8 mouse cellular contexts compared by ENCODE assay signal in the genomic region with DNA sequence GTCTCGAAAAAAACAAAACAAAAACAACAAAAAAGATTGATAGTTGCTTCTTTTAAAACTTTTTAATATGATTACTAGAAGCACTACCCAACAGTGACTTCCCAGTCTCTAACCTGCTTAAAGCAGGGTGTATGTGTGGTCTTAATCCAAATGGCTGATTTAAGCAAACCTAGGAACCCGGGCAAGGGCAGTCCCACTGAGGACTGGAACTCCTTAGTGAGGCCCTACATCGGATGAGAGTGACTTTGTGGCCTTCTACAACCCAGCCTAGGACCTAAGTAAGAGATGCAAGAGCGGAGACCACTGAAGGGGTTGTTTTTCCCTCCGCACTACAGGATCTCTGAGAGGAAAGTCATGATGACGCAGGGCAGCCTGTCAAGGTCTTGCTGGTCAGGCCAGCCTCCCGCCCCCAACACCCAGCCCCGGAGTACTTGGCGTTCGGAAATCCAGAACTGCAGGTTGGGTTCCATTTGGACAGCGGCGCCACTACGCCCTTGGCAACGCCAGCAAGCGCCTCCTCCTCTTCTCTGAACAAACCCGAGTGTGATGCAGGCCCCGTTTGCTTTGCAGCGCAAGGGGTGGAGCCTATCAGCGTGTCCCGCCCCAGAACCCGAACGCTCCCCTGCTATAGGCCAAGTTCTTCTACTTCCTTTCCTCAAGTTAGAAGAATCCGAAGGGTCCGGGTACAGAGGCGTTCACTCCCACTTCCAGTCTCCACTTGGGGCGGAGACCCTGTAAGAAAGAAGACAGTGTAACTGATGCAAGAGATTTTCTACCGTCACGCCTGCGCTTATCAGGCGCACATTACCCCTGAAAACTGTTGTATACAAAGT. TPM values are rescaled to one million over a fixed set of nuclear protein-coding genes. Genes with fewer than 3 reads are reported as not detected.
DNase-seq lines count a peak whose midpoint lies in the region; ATAC-seq and TF ChIP-seq lines count a peak whose summit lies in the region.

TSS of gene Sfxn4 (minus strand) at position 612 of the 833 bp plus-strand sequence.

- peak within 1 kb of the TSS; percentile 77 for H3K4me3 ChIP-seq in E14TG2a.4 (replicated peaks; ENCODE audit: low read length)
- H3K4me3 ChIP-seq in forebrain, embryonic 12.5 days (replicated peaks) = peak within 1 kb of the TSS; percentile 57
- peak within 1 kb of the TSS; percentile 48 for H3K4me3 ChIP-seq in liver, postnatal 0 days (ENCODE audit: low read depth, low read length)
- H3K4me3 ChIP-seq in neural tube, embryonic 14.5 days (ENCODE audit: low read depth, low read length) = peak within 1 kb of the TSS; percentile 50

- peak within 1 kb of the TSS; percentile 63 for H3K27ac ChIP-seq in forebrain, embryonic 12.5 days
- peak within 1 kb of the TSS; percentile 57; the same call in 1 of the 2 replicates for H3K27ac ChIP-seq in liver, postnatal 0 days (ENCODE audit: low read depth)
- peak within 1 kb of the TSS; percentile 61; the same call in 1 of the 2 replicates for H3K27ac ChIP-seq in neural tube, embryonic 14.5 days (ENCODE audit: low read depth, low read length)

- H3K36me3 ChIP-seq in E14TG2a.4 (ENCODE audit: insufficient read depth, low read length) = peaks cover 20% of the 10 kb centered on the region
- H3K36me3 ChIP-seq in forebrain, embryonic 12.5 days (replicated peaks) = peaks cover 11% of the 10 kb centered on the region; the same call in 1 of the 2 replicates
- peaks cover 23% of the 10 kb centered on the region for H3K36me3 ChIP-seq in liver, postnatal 0 days (replicated peaks; ENCODE audit: insufficient read depth, low read length)
- H3K36me3 ChIP-seq in neural tube, embryonic 14.5 days (ENCODE audit: control insufficient read depth, insufficient read depth, low read length) = peaks cover 11% of the 10 kb centered on the region; the same call in 1 of the 2 replicates

- peaks cover 16% of the 10 kb centered on the region for H3K4me1 ChIP-seq in E14TG2a.4 (replicated peaks; ENCODE audit: low read depth, low read length)
- H3K4me1 ChIP-seq in forebrain, embryonic 12.5 days = peaks cover 8% of the 10 kb centered on the region
- peaks cover 6% of the 10 kb centered on the region for H3K4me1 ChIP-seq in liver, postnatal 0 days (ENCODE audit: insufficient read depth)
- H3K4me1 ChIP-seq in neural tube, embryonic 14.5 days (ENCODE audit: control insufficient read depth, insufficient read depth, low read length) = no peaks in the 10 kb centered on the region

- H3K4me2 ChIP-seq in forebrain, embryonic 12.5 days = peak within 1 kb of the TSS; percentile 62
- peak within 1 kb of the TSS; percentile 76 for H3K4me2 ChIP-seq in liver, postnatal 0 days (ENCODE audit: low read depth, low read length)
- H3K4me2 ChIP-seq in neural tube, embryonic 14.5 days (ENCODE audit: low read depth, low read length) = peak within 1 kb of the TSS; percentile 66

- H3K9ac ChIP-seq in forebrain, embryonic 12.5 days = peak within 1 kb of the TSS; percentile 57
- H3K9ac ChIP-seq in liver, postnatal 0 days (replicated peaks) = peak within 1 kb of the TSS; percentile 52
- peak within 1 kb of the TSS; percentile 63 for H3K9ac ChIP-seq in neural tube, embryonic 14.5 days (replicated peaks; ENCODE audit: low read depth, low read length)

- TF ChIP-seq EP300 in liver, postnatal 0 days (IDR thresholded peaks at IDR 0.05; ENCODE audit: low read depth) = no peak

- no peaks in the 10 kb centered on the region for H3K27me3 ChIP-seq in E14TG2a.4 (ENCODE audit: insufficient read depth, low read length)
- H3K27me3 ChIP-seq in forebrain, embryonic 12.5 days = no peaks in the 10 kb centered on the region
- H3K27me3 ChIP-seq in liver, postnatal 0 days (ENCODE audit: insufficient read depth, low read length) = no peaks in the 10 kb centered on the region
- no peaks in the 10 kb centered on the region for H3K27me3 ChIP-seq in neural tube, embryonic 14.5 days (ENCODE audit: control insufficient read depth, insufficient read depth, low read length)

- no peak for TF ChIP-seq CTCF in E14TG2a.4 (conservative IDR thresholded peaks at IDR 0.05; ENCODE audit: low read length)
- no peak for TF ChIP-seq CTCF in liver, postnatal 0 days (IDR thresholded peaks at IDR 0.05; ENCODE audit: low read depth)

- H3K9me3 ChIP-seq in E14TG2a.4 (ENCODE audit: low read length) = no peaks in the 10 kb centered on the region
- no peaks in the 10 kb centered on the region for H3K9me3 ChIP-seq in forebrain, embryonic 12.5 days
- no peaks in the 10 kb centered on the region for H3K9me3 ChIP-seq in liver, postnatal 0 days (ENCODE audit: low read length)
- no peaks in the 10 kb centered on the region for H3K9me3 ChIP-seq in neural tube, embryonic 14.5 days (ENCODE audit: control insufficient read depth, low read length)

- intact Hi-C loops in heart, postnatal 10 days (cut with DNase I) = no loop called here

- peak; percentile 89 for DNase-seq in c-Kit-positive CD71-positive TER-119-positive erythroid progenitor cells, embryonic 14.5 days (ENCODE audit: low spot score)
- peak; percentile 93 to 94 for DNase-seq in heart, postnatal 10 days
- peak; percentile 60 for DNase-seq in large intestine, adult 2 months (ENCODE audit: low read depth, low spot score)
- DNase-seq in liver, postnatal 0 days = peak; percentile 90
- peak; percentile 91 for DNase-seq in testis, postnatal 10 days (ENCODE audit: low spot score)

- WGBS in forebrain, embryonic 12.5 days = 3% methylated on average over 30 of the region's 30 CpGs
- 4% methylated on average over 30 of the region's 30 CpGs for WGBS in large intestine, adult 2 months
- 4% methylated on average over 30 of the region's 30 CpGs for WGBS in liver, postnatal 0 days (ENCODE audit: insufficient replicate concordance)
- WGBS in neural tube, embryonic 14.5 days = 3% methylated on average over 30 of the region's 30 CpGs

- peak; percentile 99 for ATAC-seq in forebrain, embryonic 12.5 days (ENCODE audit: low FRiP score)
- ATAC-seq in liver, postnatal 0 days = peak; percentile 99
- peak; percentile 99 for ATAC-seq in neural tube, embryonic 14.5 days (ENCODE audit: low read depth)

RNA-seq across cellular contexts. Expression of gene Sfxn4, which starts in this region (rescaled TPM):
- 9.8 and 12.5 TPM in 2 replicates for polyA plus RNA-seq in forebrain, embryonic 12.5 days (2016; fragmentation: Nextera tagmentation; extraction: Ambion mirVana)
- 1 to 10 TPM; 5.0 to 7.6 TPM for total RNA-seq in heart, postnatal 10 days (2021)
- polyA plus RNA-seq in large intestine, adult 2 months (2012; rRNA removed) = 0.24 and 0.33 TPM in 2 replicates
- polyA plus RNA-seq in liver, postnatal 0 days (2015; fragmentation: Nextera tagmentation; extraction: Ambion mirVana) = 0.47 and 0.79 TPM in 2 replicates
- 11.9 and 14.6 TPM in 2 replicates for polyA plus RNA-seq in neural tube, embryonic 14.5 days (2014; fragmentation: Nextera tagmentation; extraction: Ambion mirVana)

Comparison
In these comparisons a context has a peak if more than half of its experiments do, and no peak if none do; other contexts are left out.
1. Peak in every context shown above with its lines: DNase-seq, ATAC-seq, H3K4me3 ChIP-seq and H3K27ac ChIP-seq.
2. Peak in DNase-seq in large intestine, adult 2 months; RNA of the gene not detected or under 1 TPM.
3. Peak in DNase-seq, ATAC-seq, H3K4me3 ChIP-seq, H3K27ac ChIP-seq, H3K9ac ChIP-seq and H3K4me2 ChIP-seq in liver, postnatal 0 days; RNA of the gene not detected or under 1 TPM.